Mouse (Mus musculus) WW6 (cell line): ENCODE data around the gene Scel.
A peak's percentile ranks its signal among the peaks of the same experiment; 100 is the strongest.
"Not testable (repeated sequence)": the region's sequence is repeated elsewhere in the genome, so short reads cannot be mapped to it uniquely, and the experiment has no call there.

ENCODE experiments used
- DNase-seq: peaks from one replicate; pipeline ENCODE4 v3.0.0-alpha.2; 2013; ENCODE audit warnings: low read depth, low spot score

Gene Scel

DNA sequence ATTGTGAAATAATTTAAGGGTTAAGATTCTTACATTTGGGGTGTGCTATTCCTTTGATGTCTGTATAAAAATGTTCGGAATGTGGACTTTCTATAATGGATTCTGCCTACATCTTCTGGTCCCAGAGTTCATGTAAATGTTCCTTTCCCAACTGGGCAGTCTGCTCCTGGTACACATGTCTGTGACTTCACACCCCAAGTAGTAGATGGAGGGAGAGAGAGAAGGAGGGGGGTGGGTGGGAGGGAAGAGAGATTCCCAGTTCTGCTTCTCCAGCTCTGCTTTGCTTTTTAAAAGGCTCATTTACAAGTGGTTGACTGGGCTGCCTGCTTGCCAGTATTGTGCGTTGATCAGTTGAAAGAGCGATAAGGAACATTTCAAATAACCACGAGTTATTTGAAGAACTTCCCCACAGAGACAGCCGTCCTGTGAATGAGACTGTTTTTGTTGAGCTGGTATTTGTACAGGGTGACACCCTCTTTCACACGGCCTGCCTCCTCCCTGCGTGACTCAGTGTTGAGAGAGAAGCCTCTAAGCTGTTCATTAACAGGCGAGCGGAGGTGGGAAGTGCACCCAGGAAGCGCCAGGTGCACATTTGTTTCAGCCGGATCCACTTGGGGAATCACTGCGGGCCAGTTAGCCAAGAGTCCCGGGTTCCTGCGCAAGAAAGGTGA, at the start of gene Scel:
Scel (plus strand) TSS at position 541 of the 671 bp plus-strand sequence.
- no peak for DNase-seq

DNA sequence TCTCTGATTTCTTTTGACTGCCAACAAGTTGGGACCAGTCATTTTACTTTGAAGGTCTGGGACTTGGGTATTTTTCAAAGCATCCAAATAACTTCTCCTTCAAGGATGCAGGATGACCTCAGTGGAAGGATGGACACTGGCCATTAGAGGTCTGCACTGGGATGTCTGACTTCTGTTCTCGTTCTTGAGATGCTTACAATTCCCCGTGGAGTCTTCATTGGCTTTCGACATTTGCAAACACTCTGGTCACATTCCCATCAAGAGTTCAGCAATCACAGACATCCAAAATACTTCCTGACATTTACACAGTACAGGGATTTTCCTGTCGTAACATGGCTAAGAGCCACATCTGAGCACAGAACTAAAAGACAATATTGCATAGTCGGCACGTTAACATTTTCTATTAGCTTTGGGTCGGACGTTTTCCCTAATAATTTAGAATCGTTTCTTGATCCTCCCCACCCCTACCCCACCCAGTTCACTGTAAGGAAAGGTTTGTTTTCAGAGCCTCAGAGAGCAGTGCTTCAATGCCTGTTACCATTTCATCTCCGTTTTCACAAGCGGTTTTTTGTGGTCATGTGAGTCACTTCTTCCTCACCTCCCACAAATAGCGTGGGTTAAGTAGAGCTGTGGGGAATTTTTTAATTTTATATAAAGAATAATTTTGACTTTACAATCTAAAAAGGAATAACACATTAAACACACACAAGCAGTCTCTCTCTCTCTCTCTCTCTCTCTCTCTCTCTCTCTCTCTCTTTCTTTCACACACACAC, 44.3 kb upstream of the Scel start:
- DNase-seq: no peak

DNA sequence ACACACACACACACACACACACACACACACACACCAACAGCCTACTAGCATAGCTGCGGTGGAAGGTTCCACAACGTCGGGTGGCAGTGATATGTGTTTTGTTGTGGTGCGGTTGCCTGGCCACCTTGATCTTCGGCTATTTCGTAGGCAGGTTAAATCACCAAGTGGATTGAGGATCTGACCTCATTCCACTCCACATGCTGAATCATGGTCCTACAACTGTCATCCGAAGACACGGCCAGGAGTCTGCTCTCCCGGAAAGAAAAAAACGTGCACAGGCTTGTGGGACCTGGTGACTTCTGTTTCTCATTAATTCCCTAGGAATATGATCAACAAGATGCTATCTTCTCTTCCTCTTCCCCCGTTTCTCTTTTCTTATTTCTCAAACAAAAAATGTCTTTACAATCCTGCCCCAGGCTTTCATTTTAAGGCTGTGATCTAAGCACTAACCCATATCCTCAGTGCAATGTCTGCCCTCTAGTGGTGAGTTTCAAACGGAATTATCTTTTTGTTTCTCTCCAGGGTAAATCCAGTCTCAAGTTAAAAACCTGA, 43.6 kb upstream of the Scel start:
- peak; percentile 31 for DNase-seq

- no peak for DNase-seq
These were observed 41.9 kb upstream of the Scel start for GRCm38 (mm10) chr14:103471074-103471778.

- no peak for DNase-seq
These were observed 41.2 kb upstream of the Scel start for GRCm38 (mm10) chr14:103471806-103472553.

- no peak for DNase-seq
These were observed 40.6 kb upstream of the Scel start for GRCm38 (mm10) chr14:103472554-103472905.

- DNase-seq: no peak
These were observed 37.8 kb upstream of the Scel start for GRCm38 (mm10) chr14:103475312-103475711.

- not testable (repeated sequence) for DNase-seq
These were observed 36.9 kb upstream of the Scel start for GRCm38 (mm10) chr14:103476232-103476631.

DNA sequence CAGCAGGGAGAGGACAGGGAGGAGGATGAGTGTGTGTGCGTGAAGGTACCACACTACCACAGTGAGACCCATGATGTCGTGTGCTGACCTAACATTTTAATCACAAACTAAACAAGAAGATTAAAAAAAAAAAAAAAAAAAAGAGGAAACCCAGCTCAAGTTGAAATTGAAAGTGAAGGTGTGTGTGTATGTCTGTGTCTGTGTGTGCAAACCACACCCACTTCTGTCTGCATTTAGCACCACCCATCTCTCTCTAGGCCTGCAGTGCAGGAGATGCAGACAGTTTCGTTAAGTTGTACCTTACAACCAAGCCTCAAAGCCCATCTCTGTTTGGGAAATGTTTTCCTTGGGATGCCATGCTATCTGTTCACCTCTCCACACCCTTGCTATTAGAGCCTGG, 35.9 kb upstream of the Scel start:
- DNase-seq: no peak

DNA sequence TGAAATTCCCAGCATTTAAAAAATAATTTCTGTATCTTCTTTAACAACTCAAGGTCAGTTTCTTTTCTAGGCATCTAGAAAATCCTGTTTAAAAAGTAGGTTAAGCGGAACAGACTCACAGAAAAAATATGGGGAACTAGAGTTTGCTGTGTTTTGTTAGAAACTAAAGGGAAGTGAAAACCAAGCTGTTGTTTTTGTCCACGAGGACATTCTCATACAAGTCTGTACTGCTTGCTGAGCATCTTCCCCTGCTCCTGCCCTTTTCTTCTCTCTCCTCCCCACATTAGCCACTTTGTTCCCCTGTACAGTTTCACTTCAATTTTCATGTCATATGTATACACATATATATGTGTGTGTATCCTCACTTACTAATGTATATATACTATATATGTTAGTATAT, 35.2 kb upstream of the Scel start:
- DNase-seq: no peak

GRCm38 (mm10) chr14:103479446-103479845, 33.7 kb upstream of the Scel start:
- no peak for DNase-seq

DNA sequence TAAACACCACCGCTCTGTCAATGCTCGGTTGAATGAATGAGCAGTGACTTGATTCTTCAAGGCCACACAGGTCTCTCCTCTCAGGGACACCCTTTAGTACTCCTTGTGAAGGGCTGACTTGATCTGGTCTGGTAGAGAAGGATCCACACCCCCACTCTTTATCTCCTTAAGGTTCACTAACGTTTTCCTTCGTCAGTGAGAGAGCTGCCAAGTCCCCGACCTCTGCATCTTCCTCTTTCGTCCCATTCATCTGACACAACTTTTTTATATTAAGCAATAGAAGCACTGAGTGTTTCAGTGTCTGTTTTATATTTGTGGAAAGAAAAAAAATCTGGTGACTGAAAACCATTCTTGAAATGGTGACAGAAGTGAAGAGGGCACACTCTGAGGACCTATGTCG, 31.6 kb upstream of the Scel start:
- no peak for DNase-seq

DNA sequence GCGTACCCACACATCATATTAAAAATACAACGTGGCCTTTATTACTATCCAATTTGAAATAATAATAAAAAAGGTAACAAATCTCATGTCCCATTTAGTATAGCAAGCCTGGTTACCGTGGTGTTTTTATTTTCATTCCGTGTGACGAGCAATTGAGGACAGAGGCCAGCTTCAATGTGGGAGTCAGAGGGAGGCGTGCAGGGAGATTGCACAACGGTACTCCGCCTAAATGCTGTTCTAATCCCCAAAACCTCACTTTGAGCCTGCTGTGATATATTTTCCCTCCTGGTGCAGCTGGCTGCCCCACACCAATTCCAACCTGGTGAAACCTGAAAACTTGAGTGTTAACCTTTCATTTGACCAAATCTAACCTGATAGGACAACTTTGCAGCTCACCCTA, 27.5 kb upstream of the Scel start:
- no peak for DNase-seq

DNA sequence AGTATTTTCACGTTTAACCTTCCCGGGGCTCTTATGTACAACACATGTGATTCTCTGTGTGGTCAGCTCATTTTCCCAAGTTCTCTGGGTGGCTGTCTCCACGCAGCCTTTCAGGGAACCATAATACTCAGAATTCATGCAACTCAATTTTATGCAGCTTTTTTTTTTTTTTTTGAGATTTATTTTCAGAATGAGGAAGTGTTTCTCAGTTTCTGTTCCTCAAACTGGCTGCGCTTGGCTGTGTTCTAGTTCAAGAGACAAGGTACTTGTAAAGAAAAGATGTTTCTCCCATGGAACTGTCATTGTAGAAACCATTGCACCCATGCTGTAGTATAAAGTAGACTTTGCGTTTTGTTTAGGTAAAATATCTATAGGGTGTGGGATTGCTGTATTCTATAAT, 26.2 kb upstream of the Scel start:
- DNase-seq: no peak

GRCm38 (mm10) chr14:103488659-103489058, 24.5 kb upstream of the Scel start:
- no peak for DNase-seq

DNA sequence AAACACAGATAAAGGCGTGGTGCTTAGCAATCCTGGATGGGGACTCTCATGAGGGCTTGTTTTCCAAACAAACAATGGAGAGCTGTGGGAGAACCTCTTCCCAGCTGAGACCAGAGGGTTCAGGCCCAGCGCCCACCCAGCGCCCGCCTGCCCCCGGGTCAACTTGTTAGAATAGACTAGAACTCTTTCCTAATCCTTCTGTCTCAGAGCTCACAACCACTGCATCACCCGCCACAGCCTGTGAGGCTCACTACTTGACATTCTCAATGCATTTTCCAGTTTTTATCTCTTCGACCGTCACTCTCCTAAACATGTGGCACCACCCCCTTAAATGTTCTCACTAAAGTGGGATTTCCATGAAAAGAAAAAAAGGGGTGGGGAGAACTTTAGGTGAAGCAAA, 14.9 kb upstream of the Scel start:
- DNase-seq: no peak

DNA sequence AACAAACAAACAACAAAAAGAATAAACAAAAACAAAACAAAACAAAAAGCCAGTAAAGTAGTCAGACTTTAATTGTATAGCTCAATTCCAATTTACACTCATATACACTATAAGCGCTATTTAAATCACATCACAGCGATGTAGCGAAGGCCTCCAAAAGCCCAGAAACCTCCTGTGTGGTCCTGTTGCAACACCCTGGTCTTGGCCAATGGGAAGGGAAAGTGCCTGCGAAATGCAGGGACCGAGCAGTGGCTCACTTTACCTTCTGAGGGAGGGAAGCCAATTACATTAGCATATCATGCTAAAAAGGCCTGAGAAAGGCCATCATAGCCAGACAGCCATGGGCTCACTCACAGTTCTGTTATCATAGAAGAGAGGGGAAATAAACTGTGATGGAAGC, 14.5 kb upstream of the Scel start:
- DNase-seq: no peak

- DNase-seq: no peak
These were observed 14.1 kb upstream of the Scel start for GRCm38 (mm10) chr14:103499060-103499459.

DNA sequence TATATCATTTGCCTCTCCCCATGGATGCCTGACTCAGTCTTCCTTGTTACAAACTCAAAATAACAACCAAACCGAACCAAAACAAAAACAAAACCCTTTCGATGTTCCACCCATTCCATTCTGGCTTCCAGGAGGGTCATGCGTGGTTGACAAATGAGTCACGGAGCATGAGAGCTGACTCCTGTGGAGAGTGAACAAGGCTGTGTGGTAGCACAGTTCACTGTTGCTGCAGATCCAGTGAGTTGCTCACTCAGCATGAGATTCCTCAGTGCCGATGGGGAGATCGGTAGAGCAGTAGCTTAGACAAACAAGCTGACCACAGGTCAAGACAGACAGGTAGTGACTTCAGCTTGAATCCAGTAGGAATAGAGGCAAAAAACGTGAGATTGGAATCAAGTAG, 12.8 kb upstream of the Scel start:
- DNase-seq: no peak

- no peak for DNase-seq
These were observed 12.2 kb upstream of the Scel start for GRCm38 (mm10) chr14:103500941-103501340.

GRCm38 (mm10) chr14:103504514-103504913, 8.6 kb upstream of the Scel start:
- DNase-seq: no peak

- DNase-seq: no peak
These were observed 3.6 kb upstream of the Scel start for GRCm38 (mm10) chr14:103509544-103509943.
